Mouse (Mus musculus): ENCODE results near the gene Sypl.

Sypl gene

DNA sequence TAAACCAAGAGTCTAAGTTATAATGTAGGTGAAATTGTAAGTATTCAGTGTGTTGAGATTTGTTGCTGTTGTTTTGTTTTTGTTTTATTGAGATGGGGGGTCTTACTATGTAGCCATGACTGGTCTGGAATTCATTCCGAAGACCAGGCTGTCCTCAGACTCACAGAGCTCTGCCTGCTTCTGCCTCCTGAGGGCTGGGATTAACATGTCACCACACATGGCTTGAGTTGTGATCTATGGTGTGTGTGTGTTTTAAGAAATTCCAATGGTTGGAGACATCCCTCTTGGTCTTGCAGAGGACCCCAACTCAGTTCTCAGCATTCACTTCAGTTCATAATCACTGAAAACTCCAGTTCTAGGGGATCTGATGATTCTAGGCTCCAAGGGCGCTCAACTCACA lies 53.5 kb downstream of the Sypl start:
- no peak for DNase-seq

- no peak for DNase-seq
These were observed 54.8 kb downstream of the Sypl start for GRCm38 (mm10) chr12:33008305-33009110.

- DNase-seq = no peak
These were observed 55.7 kb downstream of the Sypl start for GRCm38 (mm10) chr12:33009206-33009966.

DNA sequence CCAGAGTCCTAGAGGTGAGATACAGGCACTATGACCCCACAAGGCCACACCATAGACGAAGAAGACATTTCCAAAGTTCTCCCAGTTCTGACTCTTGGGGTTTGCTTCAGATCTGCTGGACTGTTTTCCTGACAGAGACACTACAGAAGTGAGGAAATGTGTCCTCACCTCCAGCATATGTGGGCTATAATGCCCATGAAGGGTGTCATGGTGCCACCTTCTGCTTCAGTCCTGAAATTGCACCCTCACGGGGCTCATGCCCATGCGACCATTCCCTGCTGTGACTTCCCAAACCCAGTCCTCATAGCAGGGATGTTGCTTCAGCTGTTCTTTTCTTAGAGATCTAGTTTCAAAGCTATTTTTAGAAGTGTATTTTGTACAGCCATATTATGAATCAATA lies 56.3 kb downstream of the Sypl start:
- peak; percentile 28 for DNase-seq

GRCm38 (mm10) chr12:33014050-33014796 lies 60.5 kb downstream of the Sypl start:
- DNase-seq = no peak

DNA sequence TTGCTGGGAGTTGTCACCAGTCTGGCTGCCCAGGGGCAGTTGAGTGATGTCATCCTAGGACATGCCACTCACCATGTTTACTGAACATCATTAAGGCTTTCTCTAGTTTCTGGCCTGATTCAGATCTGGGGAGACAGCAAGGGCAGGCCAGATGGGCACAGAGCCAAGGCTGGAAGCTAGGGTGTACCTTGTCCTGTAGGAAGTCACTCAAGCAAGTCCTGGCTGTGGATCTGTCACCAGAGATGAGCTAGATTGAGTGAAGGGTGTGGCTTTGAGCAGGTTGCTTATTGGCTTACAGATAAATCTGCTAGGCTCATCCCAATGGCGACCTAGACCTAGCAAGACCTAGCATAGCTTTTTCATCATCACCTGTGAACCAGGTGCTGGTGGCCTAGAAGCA lies 61.4 kb downstream of the Sypl start:
- DNase-seq = no peak

DNA sequence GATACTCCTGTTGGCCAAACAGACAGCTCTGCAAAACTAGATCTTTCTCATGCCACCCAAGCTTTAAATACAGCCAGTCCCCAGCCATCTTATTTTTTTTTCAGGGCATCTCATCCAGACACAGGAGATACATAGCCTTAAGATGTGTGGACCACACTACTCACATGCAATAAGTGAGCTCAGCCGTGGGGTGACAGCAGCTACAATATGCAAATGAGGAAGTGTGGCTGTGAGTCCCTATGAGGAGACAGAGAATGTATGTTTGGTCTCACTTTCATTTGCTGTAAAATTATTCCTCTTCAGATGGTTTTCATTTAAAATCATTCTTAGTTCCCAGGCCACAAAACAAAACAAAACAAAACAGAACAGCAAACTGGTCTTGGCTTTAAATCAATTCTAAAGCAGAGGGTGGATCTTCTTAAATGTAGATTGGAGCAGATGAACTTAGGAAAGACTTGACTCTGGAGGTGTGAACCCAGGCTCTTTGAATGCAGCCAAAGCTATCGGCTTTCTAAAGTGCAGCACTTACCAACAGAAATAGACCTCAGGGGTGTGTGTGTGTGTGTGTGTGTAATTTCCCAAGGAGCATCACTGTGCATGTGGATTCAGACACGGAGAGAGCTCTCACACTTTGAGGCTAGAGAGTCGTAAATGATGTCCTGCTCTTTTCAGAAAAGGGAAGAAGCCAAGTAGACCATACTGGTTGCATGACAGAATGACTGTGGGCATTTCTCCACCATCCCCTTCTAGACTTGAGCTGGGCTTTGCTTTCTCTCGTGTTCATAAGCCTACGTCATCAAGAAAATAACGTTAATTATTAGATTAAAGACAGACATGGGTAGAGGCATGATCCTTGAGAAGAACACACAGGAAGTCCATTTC lies 63.4 kb downstream of the Sypl start:
- no peak for DNase-seq

DNA sequence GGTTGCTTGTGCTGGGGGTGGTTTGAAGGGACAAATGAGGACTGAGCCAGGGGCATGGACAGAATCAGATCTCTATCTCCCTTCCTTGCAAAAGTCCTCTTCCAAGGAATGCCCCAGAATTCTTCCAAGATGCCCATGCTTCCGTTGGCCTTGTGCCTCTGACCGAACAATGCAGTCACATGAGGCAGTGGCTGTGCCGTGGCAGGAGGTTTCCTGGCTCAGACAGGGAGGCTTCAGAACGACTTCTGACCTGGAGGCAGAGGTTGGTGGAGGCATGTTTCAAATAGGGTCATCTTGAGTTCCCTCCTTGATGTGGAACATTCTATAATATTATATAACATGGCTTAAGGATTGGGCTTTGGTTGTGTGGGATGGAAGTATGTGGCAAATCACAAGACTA lies 64.9 kb downstream of the Sypl start:
- no peak for DNase-seq

DNA sequence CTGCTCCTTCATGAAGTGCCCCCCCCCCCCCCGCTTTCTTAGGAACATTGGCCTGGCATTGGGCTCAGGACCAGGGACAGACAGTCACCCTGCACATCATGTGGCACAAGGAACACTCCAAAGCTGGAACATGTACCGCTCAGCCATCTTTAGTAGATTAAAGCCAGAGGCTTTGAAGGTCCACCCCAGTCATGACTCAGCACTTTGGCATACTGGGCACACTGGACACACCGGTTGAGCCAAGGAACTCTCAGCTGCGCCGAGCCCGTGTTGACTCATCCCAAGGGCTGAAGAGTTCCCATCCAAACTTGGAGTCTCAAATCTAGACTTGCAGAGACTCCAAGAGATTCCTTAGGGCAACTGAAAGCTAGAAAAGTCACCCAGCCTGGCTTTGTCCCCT lies 66.3 kb downstream of the Sypl start:
- no peak for DNase-seq

- no peak for DNase-seq
These were observed 67.4 kb downstream of the Sypl start for GRCm38 (mm10) chr12:33021140-33021539.

DNA sequence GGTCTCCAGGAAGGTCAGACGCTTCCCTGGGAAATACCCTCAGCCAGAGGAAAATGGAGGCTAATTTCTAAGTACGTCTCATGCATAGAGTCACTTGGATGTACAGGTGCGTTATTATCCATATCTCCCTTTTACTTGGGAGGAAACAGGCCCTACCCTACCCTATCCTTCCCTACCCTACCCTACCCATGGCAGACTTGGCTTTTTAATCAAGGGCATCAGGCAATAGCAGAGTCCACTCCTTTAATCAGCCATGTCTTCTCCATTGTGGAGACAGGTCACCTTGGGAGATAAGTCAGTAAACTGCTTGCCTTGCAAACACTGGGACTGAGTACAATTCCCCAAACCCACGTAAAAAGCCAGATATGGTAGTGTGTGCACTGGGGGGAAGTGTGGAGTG lies 68.1 kb downstream of the Sypl start:
- DNase-seq = no peak

- DNase-seq = no peak
These were observed 70.8 kb downstream of the Sypl start for GRCm38 (mm10) chr12:33024524-33024923.

- DNase-seq = peak; percentile 81
These were observed 73.4 kb downstream of the Sypl start for GRCm38 (mm10) chr12:33027093-33027492.

DNA sequence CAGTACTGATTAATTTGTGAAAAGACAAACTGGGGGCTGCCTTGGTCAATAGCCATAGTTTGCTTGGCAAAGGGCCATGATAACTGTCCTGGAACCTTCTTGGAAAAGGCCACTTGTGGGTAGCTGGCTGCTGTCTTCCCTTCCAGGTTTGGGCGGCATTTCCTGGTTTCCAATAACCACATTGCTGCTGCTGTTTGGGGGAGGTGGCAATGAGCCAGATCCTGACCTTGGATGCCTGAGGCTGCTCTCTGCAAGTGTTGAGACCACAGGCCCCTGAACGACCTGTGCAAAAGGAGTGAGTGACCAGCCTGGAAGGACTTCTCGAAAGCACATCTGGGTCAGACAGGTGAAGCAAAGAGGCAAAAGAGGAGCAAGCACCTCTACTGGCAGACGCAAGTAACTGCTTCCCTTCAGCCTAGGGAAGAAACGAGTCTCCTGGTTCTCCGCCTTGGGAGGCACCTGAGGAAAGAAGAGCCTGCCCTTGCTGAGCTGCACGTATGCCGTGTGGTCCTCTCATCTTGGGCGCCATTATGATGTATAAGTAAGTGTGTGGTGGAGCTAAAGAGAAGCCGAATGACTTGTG lies 74.5 kb downstream of the Sypl start:
- no peak for DNase-seq

DNA sequence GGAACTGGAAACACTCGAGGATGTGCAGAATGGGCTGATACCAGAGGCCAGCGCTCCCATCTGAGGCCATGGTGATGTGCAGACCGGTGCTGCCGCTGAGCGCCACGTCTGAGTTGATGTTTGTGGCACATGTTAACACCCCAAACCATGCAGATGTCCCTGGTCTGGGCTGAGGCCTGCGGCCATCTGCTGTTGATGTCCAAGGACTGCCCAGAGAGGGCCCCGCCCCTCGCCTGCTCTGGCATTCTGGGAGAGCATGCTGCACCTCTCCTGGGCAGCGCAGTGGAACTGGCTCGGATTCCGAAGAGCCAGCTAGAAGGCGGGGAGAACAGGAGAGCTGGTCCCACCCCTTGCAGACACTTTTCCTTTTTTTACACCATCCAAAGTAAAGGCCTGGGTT lies 75.0 kb downstream of the Sypl start:
- no peak for DNase-seq
